Mouse (Mus musculus): ENCODE results near the gene Herc6. TPM values are rescaled to one million over a fixed set of nuclear protein-coding genes. Genes with fewer than 3 reads are reported as not detected.

The Herc6 gene
- polyA plus RNA-seq, 1 experiment from 2014 or later: 1.1 TPM

GRCm38 (mm10) chr6:57567630-57568029, 13.2 kb upstream of the Herc6 start:
- no peaks in the 10 kb centered on the region for H3K4me1 ChIP-seq (ENCODE audit: control insufficient read depth, insufficient read depth, low read depth, low read length)
- no peak overlapping the region for H3K4me3 ChIP-seq (ENCODE audit: low read length)
- ATAC-seq: no peak
- H3K36me3 ChIP-seq (ENCODE audit: control insufficient read depth, insufficient read depth, low read length): no peaks in the 10 kb centered on the region
- no peaks in the 10 kb centered on the region for H3K27me3 ChIP-seq (replicated peaks; ENCODE audit: control insufficient read depth, insufficient read depth, low read length)
- 91% methylated on average over 2 of the region's 2 CpGs for WGBS
- H3K27ac ChIP-seq (ENCODE audit: low read depth, low read length): no peak overlapping the region
- H3K9me3 ChIP-seq (ENCODE audit: control insufficient read depth, low read length): no peaks in the 10 kb centered on the region
- H3K9ac ChIP-seq (ENCODE audit: low read depth, low read length): no peak overlapping the region
- no peak overlapping the region for H3K4me2 ChIP-seq (ENCODE audit: low read length)

DNA sequence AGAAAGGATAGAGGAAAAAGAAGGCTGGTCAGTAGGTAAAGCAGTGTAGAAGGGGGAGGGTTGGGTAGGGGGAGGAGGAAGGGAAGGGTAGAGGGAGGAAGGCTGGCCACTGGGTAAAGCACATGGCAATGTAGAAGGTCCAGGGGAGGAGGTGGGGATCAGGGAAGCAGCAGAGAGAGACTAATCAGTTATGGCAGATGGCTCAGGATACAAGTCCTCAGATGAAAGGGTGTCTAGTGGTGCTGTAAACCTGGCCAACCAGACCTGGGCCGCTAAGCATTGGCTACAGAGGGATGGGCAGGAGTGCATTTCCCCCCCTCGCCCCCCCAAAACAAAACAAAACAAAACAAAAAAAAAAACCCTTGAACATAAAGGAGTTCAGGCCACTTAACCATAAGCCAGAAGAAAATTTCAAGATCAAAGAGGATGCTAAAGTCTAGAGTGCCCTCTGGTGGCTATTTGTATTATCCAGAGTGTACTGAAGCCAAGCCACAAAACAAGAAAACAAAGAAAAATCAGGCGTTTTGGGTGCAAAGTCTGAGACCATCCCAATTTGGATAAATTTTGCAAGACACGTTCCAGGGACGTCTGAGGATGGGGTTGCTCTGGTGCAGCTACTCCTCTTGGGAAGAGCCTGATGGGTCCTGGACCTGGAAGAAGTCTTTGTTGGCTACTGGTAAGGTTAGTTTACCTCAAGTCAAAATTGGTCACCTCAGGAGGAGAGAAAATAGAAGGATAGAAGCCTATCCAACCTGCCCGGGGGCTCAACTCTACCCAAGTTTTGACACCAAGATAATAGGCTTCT, 10.4 kb upstream of the Herc6 start:
- H3K36me3 ChIP-seq (ENCODE audit: control insufficient read depth, insufficient read depth, low read length): no peaks in the 10 kb centered on the region
- 9% methylated on average over 6 of the region's 6 CpGs for WGBS
- ATAC-seq: peak; percentile 72
- no peaks in the 10 kb centered on the region for H3K9me3 ChIP-seq (ENCODE audit: control insufficient read depth, low read length)
- H3K9ac ChIP-seq (ENCODE audit: low read depth, low read length): no peak overlapping the region
- no peaks in the 10 kb centered on the region for H3K4me1 ChIP-seq (ENCODE audit: control insufficient read depth, insufficient read depth, low read depth, low read length)
- no peak overlapping the region for H3K27ac ChIP-seq (ENCODE audit: low read depth, low read length)
- no peak overlapping the region for H3K4me2 ChIP-seq (ENCODE audit: low read length)
- H3K27me3 ChIP-seq (replicated peaks; ENCODE audit: control insufficient read depth, insufficient read depth, low read length): no peaks in the 10 kb centered on the region
- no peak overlapping the region for H3K4me3 ChIP-seq (ENCODE audit: low read length)

DNA sequence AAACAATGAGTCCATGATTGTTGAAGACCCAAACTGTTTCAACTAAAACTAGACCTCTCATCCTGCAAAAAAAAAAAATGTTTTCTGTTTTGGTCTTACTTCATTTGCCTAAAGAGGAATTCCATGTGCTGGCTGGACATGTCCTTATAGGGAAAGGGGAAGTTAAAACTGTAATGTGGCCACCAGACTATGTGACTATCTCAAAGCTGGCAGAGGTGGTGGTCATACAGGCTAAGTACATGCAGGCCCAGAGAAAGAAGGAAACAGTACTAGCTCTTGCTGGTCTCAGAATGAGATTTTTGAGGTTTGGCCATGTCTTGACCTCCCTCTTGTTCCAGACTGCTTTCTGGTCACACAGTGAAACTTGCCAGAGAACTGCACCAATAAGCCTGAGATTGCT, 9.2 kb upstream of the Herc6 start:
- Histone ChIP-seq H3K4me1 (ENCODE audit: control insufficient read depth, insufficient read depth, low read depth, low read length) (no peaks in the 10 kb centered on the region), H3K4me3 (ENCODE audit: low read length) (no peak overlapping the region), H3K9ac (ENCODE audit: low read depth, low read length) (no peak overlapping the region), H3K4me2 (ENCODE audit: low read length) (no peak overlapping the region), H3K27me3 (replicated peaks; ENCODE audit: control insufficient read depth, insufficient read depth, low read length) (no peaks in the 10 kb centered on the region), H3K9me3 (ENCODE audit: control insufficient read depth, low read length) (no peaks in the 10 kb centered on the region), H3K27ac (ENCODE audit: low read depth, low read length) (no peak overlapping the region), H3K36me3 (ENCODE audit: control insufficient read depth, insufficient read depth, low read length) (no peaks in the 10 kb centered on the region)
- ATAC-seq: no peak

DNA sequence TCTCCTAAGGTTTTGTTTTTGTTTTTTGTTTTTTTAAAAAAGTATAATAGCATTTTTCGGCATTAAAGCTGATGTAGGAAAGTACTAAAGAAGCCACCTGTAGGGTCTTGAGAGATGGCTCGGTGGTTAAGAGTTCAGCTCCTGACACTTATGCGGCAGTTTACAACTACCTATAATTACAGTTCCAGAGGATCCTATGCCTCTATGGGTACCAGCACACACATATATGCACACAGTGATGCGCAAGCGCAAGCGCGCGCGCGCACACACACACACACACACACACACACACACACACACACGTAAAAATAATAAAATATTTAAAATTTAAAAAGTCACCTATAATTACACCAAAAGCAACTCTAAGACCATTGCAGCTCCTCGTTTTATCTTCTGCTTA, 795 bp downstream of the Herc6 start:
- 86% methylated on average over 12 of the region's 12 CpGs for WGBS
- no peak for ATAC-seq
- Histone ChIP-seq H3K4me1 (ENCODE audit: control insufficient read depth, insufficient read depth, low read depth, low read length) (no peaks in the 10 kb centered on the region), H3K4me2 (ENCODE audit: low read length) (peak overlapping the region; percentile 63; the same call in 1 of the 2 replicates), H3K27me3 (replicated peaks; ENCODE audit: control insufficient read depth, insufficient read depth, low read length) (no peaks in the 10 kb centered on the region), H3K4me3 (ENCODE audit: low read length) (no peak overlapping the region), H3K9ac (ENCODE audit: low read depth, low read length) (no peak overlapping the region), H3K36me3 (ENCODE audit: control insufficient read depth, insufficient read depth, low read length) (no peaks in the 10 kb centered on the region), H3K27ac (ENCODE audit: low read depth, low read length) (no peak overlapping the region), H3K9me3 (ENCODE audit: control insufficient read depth, low read length) (no peaks in the 10 kb centered on the region)

DNA sequence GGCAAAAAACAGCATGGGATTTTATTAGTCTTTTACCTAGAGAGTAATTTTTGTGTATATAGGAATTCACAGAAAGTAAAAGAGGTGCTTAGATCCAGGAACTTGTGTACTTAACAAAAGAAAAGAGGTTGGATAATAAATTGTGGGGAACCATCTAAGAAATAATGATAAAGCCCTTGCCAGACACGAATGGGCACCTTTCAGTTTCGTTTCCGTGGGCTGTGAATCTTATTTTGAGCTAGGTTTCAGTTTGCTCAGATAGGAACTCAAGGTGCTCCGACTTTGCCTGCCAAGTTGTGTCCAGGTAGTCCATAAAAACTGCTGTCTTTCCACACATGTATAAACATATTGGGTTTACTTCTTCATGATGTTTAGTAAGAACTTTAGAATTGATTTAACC, 1.6 kb downstream of the Herc6 start:
- H3K36me3 ChIP-seq (ENCODE audit: control insufficient read depth, insufficient read depth, low read length): no peaks in the 10 kb centered on the region
- no peaks in the 10 kb centered on the region for H3K27me3 ChIP-seq (replicated peaks; ENCODE audit: control insufficient read depth, insufficient read depth, low read length)

DNA sequence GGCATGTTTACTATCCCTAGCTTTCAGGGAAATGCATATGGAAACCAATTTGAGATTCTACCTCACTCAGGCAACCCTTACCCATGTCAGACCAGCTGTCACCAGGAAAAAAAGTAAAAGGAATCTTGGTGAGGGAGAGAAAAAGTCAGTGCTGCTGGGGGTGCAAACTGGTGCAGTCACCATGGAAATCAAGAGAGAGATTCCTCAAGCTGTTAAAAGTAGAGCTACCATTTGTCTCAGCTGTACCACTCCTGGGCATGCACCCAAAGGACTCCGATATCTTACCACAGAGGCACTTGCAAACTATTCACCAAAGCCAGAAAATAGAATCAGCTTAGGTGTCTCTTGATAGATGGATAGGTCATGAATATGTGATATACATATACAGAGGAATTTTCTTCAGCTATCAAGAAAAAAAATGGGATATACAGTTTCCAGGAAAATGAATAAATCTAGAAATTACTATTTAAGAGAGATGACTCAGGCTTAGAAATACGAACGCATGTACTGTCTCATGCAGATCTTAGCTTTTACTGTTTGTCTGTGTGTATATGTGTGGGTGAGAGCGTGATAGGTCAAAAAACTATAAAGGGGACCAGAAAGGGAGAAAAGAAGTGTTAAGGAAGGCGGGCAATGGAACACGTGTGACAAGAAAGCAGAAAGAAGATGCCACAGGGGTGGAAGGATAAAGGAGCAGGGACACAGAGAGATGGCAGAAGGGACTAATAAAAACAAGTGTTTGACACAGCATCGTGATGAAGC, 24.9 kb downstream of the Herc6 start:
- no peak overlapping the region for H3K4me2 ChIP-seq (ENCODE audit: low read length)
- H3K27me3 ChIP-seq (replicated peaks; ENCODE audit: control insufficient read depth, insufficient read depth, low read length): no peaks in the 10 kb centered on the region
- no peaks in the 10 kb centered on the region for H3K4me1 ChIP-seq (ENCODE audit: control insufficient read depth, insufficient read depth, low read depth, low read length)
- no peak overlapping the region for H3K4me3 ChIP-seq (ENCODE audit: low read length)
- WGBS: 89% methylated on average over 7 of the region's 7 CpGs
- no peaks in the 10 kb centered on the region for H3K36me3 ChIP-seq (ENCODE audit: control insufficient read depth, insufficient read depth, low read length)
- H3K27ac ChIP-seq (ENCODE audit: low read depth, low read length): no peak overlapping the region
- no peaks in the 10 kb centered on the region for H3K9me3 ChIP-seq (ENCODE audit: control insufficient read depth, low read length)
- no peak for ATAC-seq
- H3K9ac ChIP-seq (ENCODE audit: low read depth, low read length): no peak overlapping the region

More for the DNA sequence above, 1.6 kb downstream of the Herc6 start:
- H3K9me3 ChIP-seq (ENCODE audit: control insufficient read depth, low read length): no peaks in the 10 kb centered on the region
- H3K4me3 ChIP-seq (ENCODE audit: low read length): no peak overlapping the region
- H3K4me2 ChIP-seq (ENCODE audit: low read length): no peak overlapping the region
- ATAC-seq: no peak
- WGBS: 80% methylated on average over 4 of the region's 4 CpGs
- H3K9ac ChIP-seq (ENCODE audit: low read depth, low read length): no peak overlapping the region
- no peak overlapping the region for H3K27ac ChIP-seq (ENCODE audit: low read depth, low read length)
- no peaks in the 10 kb centered on the region for H3K4me1 ChIP-seq (ENCODE audit: control insufficient read depth, insufficient read depth, low read depth, low read length)

- ATAC-seq: no peak
- Histone ChIP-seq H3K4me3 (ENCODE audit: low read length) (no peak overlapping the region), H3K4me1 (ENCODE audit: control insufficient read depth, insufficient read depth, low read depth, low read length) (no peaks in the 10 kb centered on the region), H3K36me3 (ENCODE audit: control insufficient read depth, insufficient read depth, low read length) (no peaks in the 10 kb centered on the region), H3K27me3 (replicated peaks; ENCODE audit: control insufficient read depth, insufficient read depth, low read length) (no peaks in the 10 kb centered on the region), H3K9me3 (ENCODE audit: control insufficient read depth, low read length) (no peaks in the 10 kb centered on the region), H3K4me2 (ENCODE audit: low read length) (no peak overlapping the region), H3K27ac (ENCODE audit: low read depth, low read length) (no peak overlapping the region), H3K9ac (ENCODE audit: low read depth, low read length) (no peak overlapping the region)
- WGBS: 86% methylated on average over 2 of the region's 2 CpGs
Observed at GRCm38 (mm10) chr6:57607999-57608398, 27.2 kb downstream of the Herc6 start.

GRCm38 (mm10) chr6:57609631-57610030, 28.8 kb downstream of the Herc6 start:
- Histone ChIP-seq H3K4me1 (ENCODE audit: control insufficient read depth, insufficient read depth, low read depth, low read length) (no peaks in the 10 kb centered on the region), H3K27ac (ENCODE audit: low read depth, low read length) (no peak overlapping the region)
- WGBS: 60% methylated on average over 2 of the region's 2 CpGs

DNA sequence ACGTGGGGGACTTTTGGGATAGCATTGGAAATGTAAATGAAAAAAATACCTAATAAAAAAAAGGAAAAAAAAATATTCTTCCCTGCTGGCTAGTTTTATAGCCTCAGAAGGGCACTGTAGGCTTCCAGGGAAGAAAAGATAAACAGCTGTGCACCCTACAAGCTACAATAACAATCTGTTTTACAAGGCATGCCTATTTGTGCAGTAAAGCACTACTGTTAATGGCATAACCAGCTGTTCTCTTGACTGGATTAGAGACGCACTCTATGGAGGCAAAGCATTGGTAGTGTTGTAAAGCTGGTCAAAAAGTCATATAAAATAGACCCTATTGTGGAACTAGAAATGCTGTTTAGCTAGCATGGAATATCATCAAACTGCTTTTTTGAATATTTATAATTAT, 35.0 kb downstream of the Herc6 start:
- H3K27ac ChIP-seq (ENCODE audit: low read depth, low read length): no peak overlapping the region
- H3K4me3 ChIP-seq (ENCODE audit: low read length): no peak overlapping the region
- 86% methylated on average over 2 of the region's 2 CpGs for WGBS
- no peak for ATAC-seq
- H3K9ac ChIP-seq (ENCODE audit: low read depth, low read length): no peak overlapping the region
- no peaks in the 10 kb centered on the region for H3K4me1 ChIP-seq (ENCODE audit: control insufficient read depth, insufficient read depth, low read depth, low read length)
- H3K36me3 ChIP-seq (ENCODE audit: control insufficient read depth, insufficient read depth, low read length): no peaks in the 10 kb centered on the region
- H3K27me3 ChIP-seq (replicated peaks; ENCODE audit: control insufficient read depth, insufficient read depth, low read length): no peaks in the 10 kb centered on the region
- no peak overlapping the region for H3K4me2 ChIP-seq (ENCODE audit: low read length)
- no peaks in the 10 kb centered on the region for H3K9me3 ChIP-seq (ENCODE audit: control insufficient read depth, low read length)

More at GRCm38 (mm10) chr6:57609631-57610030, 28.8 kb downstream of the Herc6 start:
- Histone ChIP-seq H3K4me2 (ENCODE audit: low read length) (no peak overlapping the region), H3K9ac (ENCODE audit: low read depth, low read length) (no peak overlapping the region), H3K4me3 (ENCODE audit: low read length) (no peak overlapping the region), H3K27me3 (replicated peaks; ENCODE audit: control insufficient read depth, insufficient read depth, low read length) (no peaks in the 10 kb centered on the region), H3K9me3 (ENCODE audit: control insufficient read depth, low read length) (no peaks in the 10 kb centered on the region), H3K36me3 (ENCODE audit: control insufficient read depth, insufficient read depth, low read length) (no peaks in the 10 kb centered on the region)
- no peak for ATAC-seq

All from hindbrain, embryonic 16.5 days (tissue).